Mouse (Mus musculus) kidney, adult 11 months (tissue): ENCODE measurements at regions not wholly inside any gene's neighbourhood (a gene's known extent, or its start where the extent isn't known, plus 50 kb on each side); places are given as distances from the start of the nearest gene placed in this dataset.
"Not testable (repeated sequence)": the region's sequence is repeated elsewhere in the genome, so short reads cannot be mapped to it uniquely, and the experiment has no call there.

Source experiments
- DNase-seq: peaks from one replicate; pipeline ENCODE4 v3.0.0; 2022

DNA sequence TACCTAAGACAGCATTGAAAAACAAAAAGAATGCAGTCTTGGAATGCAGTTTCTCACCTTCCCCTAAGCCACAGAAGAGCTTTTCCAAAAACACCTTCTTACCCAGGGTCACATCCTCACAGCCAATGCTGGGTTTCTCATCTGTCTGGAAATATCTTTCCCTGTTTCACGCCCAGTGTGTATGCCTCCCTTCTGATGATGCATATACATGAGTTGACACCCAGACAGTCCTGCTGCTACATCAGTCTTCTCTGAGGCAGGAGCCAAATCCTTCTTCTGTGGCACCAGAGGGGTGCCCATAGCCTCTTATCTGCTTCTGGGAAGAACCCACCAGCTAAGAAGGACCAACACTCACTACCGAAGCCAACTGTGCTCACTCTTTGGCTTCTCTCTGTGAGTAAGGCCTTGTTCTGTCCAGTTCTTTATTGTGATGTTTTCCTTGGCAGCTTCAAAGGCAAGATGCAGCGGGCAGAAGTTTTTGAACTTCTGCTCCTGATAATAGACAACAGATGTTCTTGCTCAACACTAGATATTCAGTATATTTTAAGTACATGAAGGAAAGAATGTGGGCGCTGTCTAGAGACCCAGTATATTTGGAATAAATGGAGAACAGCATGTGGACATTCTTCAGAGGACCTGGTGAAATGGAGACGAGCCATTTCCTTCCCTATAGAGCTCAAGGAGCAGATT lies 228.2 kb downstream of the Nuak1 start:
- DNase-seq: no peak

DNA sequence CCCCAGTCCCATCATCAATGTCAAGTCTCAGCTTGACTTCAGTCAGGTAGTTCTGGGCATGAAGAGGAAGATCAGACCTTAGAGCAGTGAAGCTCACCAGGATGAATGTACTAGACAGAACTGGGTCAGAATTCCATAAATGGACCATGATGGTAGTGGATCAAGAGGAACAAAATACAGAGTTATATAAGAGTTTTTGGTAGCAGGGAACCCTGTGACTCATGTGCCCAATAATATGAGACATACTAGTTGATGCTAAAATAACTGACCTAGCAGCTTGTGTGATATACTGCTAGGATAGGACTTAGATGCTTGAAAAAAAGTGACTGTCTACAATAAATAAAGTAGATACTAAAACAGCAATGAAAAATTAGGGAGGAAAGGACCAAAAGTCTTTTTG lies 225.6 kb downstream of the Nuak1 start:
- no peak for DNase-seq

- no peak for DNase-seq
Measured at GRCm38 (mm10) chr10:84229224-84229921, 211.0 kb downstream of the Nuak1 start.

GRCm38 (mm10) chr10:84230011-84230781 lies 210.2 kb downstream of the Nuak1 start:
- DNase-seq: no peak

GRCm38 (mm10) chr10:84235006-84235405 lies 205.4 kb downstream of the Nuak1 start:
- no peak for DNase-seq

DNA sequence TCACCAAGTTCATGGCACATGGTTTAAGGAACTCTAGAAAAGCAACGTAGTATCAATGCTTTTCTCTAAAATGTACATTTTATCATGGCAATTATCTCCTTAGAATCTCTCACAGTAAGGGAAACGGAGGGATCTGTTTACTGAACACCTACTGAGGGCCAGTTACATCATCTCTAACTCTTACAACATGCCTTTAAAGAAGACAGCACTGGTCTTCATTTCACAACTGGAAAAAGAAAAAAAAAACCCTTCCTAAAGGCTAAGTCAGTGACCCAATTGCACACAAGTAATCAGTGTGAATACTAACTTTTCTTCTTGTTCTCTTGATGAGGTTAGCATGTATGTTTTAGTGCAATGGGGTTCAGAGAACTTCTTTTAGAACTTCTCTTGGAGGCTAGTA lies 204.2 kb downstream of the Nuak1 start:
- no peak for DNase-seq

DNA sequence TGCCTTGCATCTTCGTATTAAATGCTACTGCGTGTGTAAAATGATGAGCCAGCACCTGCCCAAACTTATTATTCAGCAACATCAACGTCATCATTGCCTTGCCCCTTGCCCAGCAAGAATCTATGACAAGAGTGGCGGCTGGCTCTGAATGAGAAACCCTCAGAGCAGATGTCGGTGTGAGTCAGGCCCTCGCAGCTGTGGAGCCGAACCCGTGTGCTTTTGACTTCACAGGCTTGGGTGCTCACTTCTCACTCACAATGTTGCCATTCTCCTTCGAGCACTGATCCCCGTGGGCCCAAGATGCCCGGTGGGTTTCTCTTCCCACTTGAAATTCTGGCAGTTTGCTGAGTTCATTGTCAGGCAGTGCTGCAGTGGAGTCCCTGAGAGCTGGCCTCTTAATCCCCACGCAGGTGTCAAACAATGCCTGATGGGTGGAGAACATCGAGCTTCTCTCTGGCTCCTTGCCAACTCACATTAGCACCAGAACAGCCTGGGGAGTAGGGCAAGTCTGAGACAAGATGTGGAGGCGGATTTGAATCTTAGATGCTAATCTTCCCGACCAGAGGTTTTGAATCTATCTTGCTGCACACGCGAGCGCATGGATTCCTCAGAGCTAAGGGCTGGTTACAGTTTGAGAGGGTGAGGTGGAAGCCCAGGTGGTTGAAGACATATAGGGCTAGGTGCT lies 202.0 kb downstream of the Nuak1 start:
- DNase-seq: no peak

GRCm38 (mm10) chr10:84243283-84243682 lies 197.1 kb downstream of the Nuak1 start:
- DNase-seq: no peak

GRCm38 (mm10) chr10:84249346-84249745 lies 191.1 kb downstream of the Nuak1 start:
- DNase-seq: no peak

- DNase-seq: no peak
Measured at GRCm38 (mm10) chr10:84260931-84261650, 179.3 kb downstream of the Nuak1 start.

DNA sequence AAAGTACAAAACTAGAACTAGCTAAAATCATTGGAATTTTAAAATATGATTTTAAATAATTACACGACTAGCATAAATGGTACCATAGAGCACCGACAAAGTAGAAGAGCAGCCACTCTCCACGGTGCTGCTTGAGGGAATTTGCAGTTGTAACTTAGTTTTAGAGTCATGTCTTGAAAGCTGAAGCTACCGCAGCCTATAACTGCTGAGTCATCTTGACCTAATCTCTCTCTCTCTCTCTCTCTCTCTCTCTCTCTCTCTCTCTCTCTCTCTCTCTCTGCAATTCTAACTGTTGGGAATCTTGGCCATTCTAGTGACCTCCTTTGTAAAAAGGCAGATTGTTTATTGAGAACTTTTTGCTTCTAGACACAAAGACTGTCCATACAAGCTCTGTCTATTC lies 177.5 kb downstream of the Nuak1 start:
- DNase-seq: no peak

DNA sequence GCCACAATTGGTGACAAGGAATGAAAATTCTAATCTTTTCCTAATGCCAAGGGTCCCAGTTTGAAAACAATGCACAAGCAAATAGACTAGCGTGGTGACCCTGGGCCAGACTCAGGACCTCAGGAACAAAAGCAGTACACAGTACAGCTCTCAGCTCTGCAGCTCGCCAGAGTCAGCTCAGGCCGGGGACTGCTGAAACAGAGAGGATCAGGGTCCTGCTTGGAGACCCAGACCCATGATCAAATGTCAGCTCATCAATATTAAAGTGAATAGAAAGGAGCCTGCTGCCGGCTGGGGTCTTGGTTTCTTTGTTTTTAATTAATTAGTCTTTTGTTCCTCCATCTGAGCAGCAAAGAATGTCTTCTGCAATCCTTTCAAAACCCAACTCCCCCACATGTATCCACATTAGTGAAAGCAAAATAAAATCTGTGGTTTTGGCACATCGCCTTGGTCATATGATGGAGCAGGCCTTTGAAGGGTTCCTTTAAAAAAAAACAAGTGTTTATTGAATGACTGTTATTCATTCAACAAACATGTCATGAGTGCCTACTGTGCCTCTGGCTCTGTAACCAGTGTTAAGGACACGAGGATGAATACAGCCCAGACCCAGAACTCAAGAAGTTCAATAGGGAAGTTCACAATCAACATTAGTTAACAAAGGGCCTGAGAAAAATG lies 154.4 kb downstream of the Nuak1 start:
- DNase-seq: no peak

DNA sequence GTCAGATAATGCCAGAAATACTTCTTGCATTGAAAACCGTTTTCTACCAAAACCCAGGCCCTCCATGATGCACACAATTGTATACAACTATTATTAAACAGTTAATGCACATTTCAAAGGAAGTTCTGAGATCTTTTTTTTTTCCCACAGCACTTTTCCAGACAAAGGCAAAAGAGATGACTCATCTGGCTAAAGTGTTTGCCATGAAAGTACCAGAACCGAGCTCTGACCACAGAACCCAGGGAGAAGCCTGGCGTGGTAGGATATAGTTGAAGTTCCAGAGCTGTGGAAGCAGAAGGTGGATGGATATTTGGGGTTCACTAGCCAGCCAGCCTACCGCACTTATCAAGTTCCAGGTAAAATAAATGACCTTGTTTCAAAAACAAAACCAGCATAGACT lies 146.0 kb downstream of the Nuak1 start:
- DNase-seq: no peak

GRCm38 (mm10) chr10:84296168-84296567 lies 144.2 kb downstream of the Nuak1 start:
- DNase-seq: no peak

DNA sequence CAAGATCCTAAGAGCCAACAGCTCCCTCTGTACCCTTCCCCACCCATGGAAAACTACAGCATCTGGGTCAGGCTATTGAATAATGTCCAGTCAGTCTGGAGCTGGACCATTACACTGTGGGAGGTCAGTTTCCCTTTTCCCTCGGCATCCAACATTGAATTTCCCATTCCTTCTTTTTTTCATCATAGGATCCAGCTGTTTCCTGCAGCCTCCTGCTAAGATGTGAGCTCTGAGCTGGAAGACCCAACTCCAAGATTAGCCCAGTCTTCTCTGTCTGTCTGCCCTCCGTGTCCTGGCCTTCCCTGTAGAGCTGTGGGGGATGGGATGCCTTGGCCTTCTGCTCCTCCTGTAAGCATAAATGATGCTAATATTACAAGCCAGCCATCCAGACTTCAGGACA lies 138.8 kb downstream of the Nuak1 start:
- DNase-seq: no peak

- DNase-seq: no peak
Measured at GRCm38 (mm10) chr10:84302821-84303520, 137.4 kb downstream of the Nuak1 start.

DNA sequence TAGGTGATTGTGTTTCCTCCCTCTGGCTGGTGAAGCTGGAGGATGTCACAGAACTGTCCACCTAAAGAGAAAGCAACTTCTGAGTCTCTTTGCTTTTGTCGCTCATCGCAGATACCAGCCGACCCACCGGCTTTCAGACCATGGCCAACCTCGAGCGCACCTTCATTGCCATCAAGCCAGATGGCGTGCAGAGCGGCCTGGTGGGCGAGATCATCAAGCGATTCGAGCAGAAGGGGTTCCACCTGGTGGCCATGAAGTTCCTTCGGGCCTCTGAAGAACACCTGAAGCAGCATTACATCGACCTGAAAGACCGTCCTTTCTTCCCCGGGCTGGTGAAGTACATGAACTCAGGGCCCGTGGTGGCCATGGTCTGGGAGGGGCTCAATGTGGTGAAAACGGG lies 131.7 kb downstream of the Nuak1 start:
- DNase-seq: not testable (repeated sequence)

DNA sequence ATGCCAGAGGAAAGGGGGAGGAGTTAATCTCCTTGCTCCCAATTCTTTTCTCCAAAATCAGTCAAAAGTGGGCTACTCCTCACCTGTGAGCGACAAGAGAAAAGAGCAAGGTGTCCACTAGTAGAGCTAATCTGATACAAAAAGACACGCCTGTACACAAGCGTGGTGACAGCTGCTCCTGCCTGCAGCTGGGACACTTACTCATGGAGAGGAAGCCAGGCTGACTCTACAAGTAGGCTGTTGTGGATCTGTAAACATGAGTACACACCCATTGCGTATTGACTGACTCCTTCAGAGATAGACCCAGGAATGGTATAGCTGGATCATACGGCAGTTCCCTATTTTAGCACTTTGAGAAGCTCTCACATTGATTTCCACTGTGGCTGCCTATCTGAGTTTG lies 129.7 kb downstream of the Nuak1 start:
- DNase-seq: no peak

DNA sequence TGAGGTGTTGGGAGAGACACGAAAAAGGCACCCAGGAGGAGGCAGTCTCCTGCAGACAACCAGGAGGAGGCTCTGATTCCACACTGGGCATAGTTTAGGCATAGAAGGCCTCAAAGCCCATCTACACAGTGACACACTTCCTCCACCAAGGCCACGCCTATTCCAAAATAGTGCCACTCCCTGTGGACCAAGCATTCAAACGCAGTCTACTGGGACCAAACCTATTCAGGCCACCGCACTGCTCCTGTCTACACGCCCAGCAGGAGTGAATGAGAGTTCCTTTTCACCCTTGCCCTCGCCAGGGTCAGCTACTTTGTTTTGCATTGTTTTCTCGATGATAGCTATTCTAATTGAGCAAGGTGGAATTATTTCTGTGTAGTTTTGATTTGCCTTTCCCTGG lies 127.7 kb downstream of the Nuak1 start:
- DNase-seq: no peak

GRCm38 (mm10) chr10:84316857-84317256 lies 123.5 kb downstream of the Nuak1 start:
- no peak for DNase-seq

DNA sequence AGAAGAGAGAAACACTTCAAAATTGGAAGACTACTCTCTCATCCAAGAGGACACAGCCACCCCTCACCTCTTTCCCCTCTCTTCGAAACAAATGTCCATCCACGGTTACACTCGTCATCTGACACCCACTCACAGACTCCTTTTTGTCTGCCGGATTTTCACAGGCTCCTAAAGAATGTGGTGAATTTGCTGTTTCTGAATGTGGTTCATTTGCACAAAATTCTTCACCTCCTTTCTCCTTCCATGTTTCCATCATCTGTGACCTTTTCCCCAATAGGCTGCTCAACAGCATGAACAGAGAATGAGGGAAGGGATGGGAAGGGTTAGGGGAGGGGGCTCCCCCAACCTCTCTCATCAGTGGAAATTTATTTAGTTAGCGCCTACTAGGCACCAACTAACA lies 122.4 kb downstream of the Nuak1 start:
- no peak for DNase-seq
